Mouse (Mus musculus): ENCODE results near the gene Stag3.

Stag3 gene

GRCm38 (mm10) chr5:138279585-138280424 lies at the start of gene Stag3, which contains the start of the genes Gm43720 and Gpc2:
TSS of gene Stag3 (plus strand) at chr5:138280240.
TSS of gene Gm43720 (minus strand) at chr5:138279958.
TSS of gene Gpc2 (minus strand) at chr5:138280005.
- under 1% methylated on average over 56 of the region's 56 CpGs for WGBS

DNA sequence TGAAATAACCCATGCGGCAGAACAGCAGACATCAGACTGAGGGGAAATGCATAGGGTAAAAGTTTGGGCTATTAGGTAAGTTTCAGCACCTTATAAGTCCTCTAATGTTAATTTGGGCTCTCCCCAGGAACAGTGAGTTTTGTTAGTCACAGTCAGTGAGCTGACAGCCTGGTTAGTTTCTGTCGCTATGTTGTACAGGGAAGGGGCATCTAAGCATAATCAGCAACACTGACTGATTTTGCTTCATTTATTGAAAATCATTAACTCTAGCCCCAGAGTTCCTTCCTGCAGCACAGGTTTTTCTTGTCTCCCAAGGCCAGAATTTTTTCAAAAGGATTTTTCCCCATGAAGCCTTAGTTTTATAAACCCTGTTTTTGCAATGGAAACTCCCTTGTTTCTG lies 46.3 kb upstream of the Stag3 start:
- 86% methylated on average over 2 of the region's 2 CpGs for WGBS

DNA sequence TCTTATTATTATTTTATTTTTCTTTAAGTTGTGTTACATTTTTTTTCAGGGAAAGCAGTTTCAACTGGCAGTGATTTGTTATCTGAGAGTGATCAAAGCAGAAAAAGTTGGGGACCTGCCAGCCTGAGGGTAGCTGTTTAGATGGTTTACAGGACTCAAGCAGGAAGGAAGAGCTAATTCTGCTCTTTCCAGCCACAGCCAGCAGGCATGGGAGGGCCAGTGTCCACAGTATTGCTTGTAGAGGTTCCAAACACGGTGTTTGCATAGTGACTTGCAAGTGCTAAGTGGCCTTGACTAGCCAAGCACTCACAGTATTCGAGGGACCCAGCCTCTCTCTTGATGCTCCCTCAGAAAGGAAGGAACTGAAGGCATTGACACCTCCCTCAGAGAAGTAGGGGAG lies 38.5 kb upstream of the Stag3 start:
- 53% methylated on average over 2 of the region's 2 CpGs for WGBS

DNA sequence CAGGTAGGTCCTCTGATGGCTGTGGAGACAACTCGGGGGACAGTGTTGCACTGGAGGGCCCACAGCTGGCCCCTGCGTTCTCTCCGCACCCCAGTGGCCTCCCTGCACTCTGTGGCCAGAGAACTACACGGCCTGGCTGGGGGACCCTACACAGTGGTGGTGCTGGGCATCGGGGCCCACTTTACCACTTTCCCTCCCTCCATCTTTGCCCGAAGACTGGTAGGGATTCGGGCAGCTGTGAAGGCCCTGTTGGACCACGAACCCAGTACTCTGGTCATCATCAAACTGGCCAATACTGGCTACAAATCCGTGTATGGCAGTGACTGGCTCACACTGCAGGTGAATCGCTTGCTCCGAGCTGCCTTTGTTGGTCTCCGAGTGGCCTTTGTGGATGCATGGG lies 28.9 kb upstream of the Stag3 start:
- WGBS, result 89% methylated on average over 12 of the region's 12 CpGs

DNA sequence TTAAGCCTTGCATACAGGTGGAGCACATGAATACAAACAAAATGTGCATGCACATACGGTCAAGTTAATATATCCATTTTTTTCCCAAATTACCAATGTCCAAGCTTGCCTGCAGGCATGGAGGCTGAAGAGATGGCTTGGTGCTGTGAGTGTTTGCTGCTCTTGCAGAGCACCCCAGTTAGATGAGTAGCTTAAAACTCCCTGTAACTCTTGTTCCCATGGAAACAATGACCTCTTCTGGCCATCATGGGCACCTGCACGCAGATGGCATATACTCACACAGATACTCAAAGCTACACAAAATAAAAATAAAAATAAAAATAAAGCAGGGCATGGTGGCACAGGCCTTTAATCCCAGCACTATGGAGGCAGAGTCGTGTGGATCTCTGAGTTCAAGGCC lies 27.0 kb upstream of the Stag3 start:
- 93% methylated on average over 3 of the region's 3 CpGs for WGBS

GRCm38 (mm10) chr5:138255353-138256093 lies 24.5 kb upstream of the Stag3 start, which contains the start of gene Lamtor4:
TSS of gene Lamtor4 (plus strand) at chr5:138255482.
- under 1% methylated on average over 38 of the region's 38 CpGs for WGBS

DNA sequence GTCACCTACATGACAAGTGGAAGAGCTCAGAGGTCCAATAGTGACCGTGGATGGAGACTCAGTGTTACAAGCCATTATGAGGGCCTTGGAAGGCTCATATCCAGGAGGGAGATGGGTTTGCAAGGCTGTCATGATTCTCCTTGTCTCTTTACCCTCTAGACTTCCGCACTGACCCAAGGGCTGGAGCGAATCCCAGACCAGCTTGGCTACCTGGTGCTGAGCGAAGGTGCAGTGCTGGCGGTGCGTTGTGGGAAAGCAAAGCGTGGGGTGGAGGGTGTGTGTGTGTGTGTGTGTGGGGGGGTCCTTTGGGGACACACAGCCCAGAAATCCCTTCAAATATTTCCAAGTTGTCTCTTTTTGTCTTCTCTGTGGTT lies 24.0 kb upstream of the Stag3 start:
- WGBS, result 7% methylated on average over 7 of the region's 7 CpGs

DNA sequence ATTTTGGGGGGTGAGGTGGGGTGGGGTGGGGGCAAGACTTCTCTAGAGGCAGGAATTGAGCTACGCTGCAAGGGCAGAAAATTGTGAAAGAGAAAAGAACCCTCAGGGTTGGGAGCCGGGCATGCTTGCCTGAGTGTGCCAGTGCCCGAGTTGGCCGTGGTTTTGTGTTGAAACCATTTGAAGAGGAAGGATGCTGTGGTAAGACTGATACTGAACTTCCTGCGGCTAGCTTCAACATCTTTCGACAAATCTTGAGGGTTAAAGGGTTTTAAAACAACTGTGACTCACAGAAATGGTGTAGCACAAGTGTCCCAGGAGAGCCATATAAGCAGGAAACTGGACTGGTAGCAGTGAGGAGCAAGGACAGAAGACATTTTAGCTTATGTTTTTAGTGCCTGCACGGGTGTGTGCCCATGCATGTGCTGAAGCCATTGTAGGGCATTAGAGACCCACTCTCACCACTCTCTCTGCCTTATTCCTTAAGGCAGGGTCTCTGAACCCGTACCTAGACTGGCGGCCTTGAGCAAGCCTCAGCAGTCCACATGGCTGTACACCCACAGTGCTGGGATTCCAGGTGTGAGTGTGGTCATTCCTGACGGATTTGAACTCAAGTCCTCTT lies 23.0 kb upstream of the Stag3 start:
- WGBS, result 79% methylated on average over 10 of the region's 10 CpGs

GRCm38 (mm10) chr5:138257585-138257978 lies 22.5 kb upstream of the Stag3 start:
- WGBS, result 74% methylated on average over 4 of the region's 4 CpGs

DNA sequence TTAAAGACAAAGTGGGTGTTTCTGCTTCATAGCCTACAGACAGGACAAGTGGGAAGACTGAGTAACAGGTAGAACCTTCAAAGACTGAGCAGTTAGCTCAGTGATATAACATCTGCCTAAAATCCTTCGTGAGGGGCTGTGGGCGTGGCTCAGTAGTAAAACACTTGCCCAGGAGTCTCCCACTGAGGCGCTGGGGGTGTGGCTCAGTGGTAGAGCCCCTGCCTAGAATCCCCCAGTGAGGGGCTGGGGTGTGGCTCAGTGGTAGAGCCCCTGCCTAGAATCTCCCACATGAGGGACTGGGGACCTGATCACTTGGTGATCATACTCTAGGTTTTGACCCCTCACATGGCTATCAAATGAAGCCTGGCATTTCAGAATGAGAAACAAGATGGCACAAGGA lies 22.0 kb upstream of the Stag3 start:
- WGBS, result 78% methylated on average over 3 of the region's 3 CpGs

GRCm38 (mm10) chr5:138258542-138258941 lies 21.5 kb upstream of the Stag3 start:
- 56% methylated on average over 6 of the region's 6 CpGs for WGBS

- 70% methylated on average over 7 of the region's 7 CpGs for WGBS
Observed at GRCm38 (mm10) chr5:138258993-138259392, 21.0 kb upstream of the Stag3 start.

GRCm38 (mm10) chr5:138260051-138260450 lies 20.0 kb upstream of the Stag3 start:
- WGBS, result 87% methylated on average over 10 of the region's 10 CpGs

GRCm38 (mm10) chr5:138260834-138261233 lies 19.2 kb upstream of the Stag3 start:
- 79% methylated on average over 11 of the region's 11 CpGs for WGBS

DNA sequence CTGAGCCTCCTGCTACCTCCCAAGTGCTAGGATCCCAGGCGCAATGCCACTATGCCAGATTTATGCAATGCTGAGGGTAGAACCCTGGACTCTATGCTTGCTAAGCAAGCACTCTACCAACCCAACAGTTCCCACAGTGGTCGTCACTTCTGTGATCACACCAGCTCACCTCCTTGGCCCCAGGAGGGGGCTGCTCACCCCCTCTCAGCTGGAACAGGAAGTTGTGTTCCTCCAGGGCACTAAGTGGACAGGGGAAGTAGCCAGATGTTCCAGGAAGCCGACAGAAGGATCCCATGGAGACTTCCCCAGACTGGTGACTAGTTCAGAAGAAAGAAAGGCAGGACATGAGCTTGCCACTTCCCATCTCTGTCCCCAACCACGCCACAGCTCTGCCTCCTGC lies 18.0 kb upstream of the Stag3 start:
- 68% methylated on average over 4 of the region's 4 CpGs for WGBS

DNA sequence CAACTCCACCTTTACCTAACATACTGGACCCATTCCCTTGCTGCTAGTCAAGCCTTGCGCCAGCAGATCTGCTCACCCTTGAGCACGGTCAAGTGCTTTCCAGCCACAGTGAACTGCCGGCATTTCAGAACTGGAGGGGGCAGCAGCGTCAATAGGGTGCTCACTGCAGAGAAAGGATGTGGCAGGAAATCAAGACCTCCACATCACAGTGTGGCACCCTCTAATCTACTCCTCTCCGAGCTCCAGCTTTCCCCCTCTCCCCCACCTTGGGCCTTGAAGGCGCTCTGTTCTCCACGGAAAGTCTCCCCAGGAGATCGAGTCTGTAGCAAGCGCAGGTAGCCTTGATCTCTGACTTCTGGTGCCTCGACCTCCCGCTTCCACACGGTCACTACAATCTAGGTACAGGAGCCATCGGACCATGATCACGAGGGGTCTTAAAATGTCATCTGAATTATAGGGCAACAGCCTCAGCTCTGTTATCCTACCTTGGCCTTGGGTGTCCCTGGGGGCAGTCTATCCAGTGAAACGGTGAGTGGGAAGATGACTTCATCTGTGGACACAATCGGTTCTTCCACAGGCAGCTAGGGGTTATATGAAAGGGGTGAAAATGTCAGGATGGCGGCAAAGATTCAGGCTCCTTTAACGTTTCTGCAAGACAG lies 17.3 kb upstream of the Stag3 start:
- WGBS, result 54% methylated on average over 18 of the region's 18 CpGs

DNA sequence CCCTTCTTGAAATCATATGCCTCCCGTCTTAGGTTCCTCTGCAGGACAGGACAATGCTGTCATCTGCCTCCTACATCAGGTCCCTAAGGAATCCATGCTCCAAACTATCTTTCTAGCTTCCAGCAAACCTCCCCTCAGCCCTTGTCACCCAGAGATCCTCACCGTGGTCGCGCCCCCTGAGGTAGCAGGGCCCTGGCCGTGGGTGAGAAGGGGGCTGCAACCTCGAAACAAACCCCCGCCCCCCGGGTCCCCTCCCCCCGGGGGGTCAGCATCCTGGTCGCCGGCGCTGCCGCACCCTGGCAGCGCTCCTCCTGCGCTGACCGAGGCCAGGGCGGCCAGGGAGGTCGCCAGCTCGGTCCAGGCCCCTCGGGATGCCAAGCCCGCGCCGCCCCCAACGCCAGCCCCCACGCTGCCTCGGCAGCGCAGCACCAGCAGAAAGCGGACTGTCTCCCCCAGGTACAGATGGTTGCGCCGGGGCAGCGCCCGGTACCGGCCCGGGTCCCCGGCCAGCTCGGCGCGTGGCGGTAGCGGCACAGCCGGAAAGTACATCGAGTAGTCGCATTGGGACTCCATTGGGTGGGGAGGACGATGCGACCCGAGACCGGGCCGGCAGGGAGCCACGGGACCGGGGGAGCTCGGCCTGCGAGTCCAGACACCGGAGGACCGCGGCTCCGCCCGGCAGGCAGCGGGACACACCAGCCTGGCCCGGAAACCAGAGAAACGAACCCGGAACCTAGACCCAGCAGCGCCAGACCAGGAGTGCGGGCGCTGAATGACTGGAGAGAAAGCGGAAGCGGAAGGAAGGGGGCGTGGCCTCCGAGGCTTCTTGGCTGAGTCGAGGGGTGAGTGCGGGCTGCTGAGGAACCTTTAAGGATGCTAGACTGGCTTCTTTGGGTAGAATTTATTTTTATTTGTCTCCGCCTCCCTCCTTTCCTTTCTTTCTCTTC lies 16.5 kb upstream of the Stag3 start, which contains the start of gene BC037034:
Gene BC037034, minus strand, starts transcription at position 774 of the 947 bp plus-strand sequence.
- under 1% methylated on average over 67 of the region's 71 CpGs for WGBS

- 7% methylated on average over 6 of the region's 6 CpGs for WGBS
Observed at GRCm38 (mm10) chr5:138264207-138264578, 15.8 kb upstream of the Stag3 start.

- 95% methylated on average over 4 of the region's 4 CpGs for WGBS
Observed at GRCm38 (mm10) chr5:138265712-138266111, 14.3 kb upstream of the Stag3 start.

DNA sequence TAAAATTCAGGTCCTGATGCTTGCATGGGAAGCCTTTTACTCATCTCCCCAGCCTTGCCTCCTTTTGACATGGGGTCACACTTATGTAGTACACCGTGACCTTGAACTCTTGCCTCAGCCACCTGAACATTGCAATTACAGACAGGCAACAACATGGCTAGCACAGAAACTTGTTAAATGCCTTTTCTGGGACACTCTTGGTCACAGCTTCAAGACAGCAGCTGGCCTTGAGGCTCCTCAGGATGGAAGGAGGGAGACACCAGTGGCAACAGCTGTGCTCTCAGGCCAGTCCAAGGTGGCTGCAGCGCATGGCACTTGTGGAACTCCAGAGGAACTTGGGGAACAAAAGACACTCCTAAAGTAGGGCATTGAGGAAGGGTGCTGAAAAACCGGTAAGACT lies 12.9 kb upstream of the Stag3 start:
- WGBS, result 98% methylated on average over 3 of the region's 3 CpGs

GRCm38 (mm10) chr5:138268980-138269379 lies 11.1 kb upstream of the Stag3 start:
- WGBS, result 53% methylated on average over 4 of the region's 4 CpGs
